In genomic region chr10:83976548-83976947, GRCm38 (mm10) we compare ENCODE assay signal across 21 mouse cellular contexts.
DNase-seq lines count a peak whose midpoint lies in the region; ATAC-seq and TF ChIP-seq lines count a peak whose summit lies in the region.
"Had no signal": no experiment of that assay in that cellular context is flagged by ENCODE, and none has a peak within 500 bp of the region (broad histone marks: within the 10 kb centered on the region; RNA-seq: fewer than 3 reads in every experiment).

No protein-coding gene starts in this region.

- no peak overlapping the region for H3K27ac ChIP-seq in forebrain, embryonic 16.5 days (ENCODE audit: low read length)
- H3K27ac ChIP-seq in forebrain, embryonic 13.5 days, result no peak overlapping the region
- no peak overlapping the region for H3K27ac ChIP-seq in hindbrain, postnatal 0 days
- no peak overlapping the region for H3K27ac ChIP-seq in hindbrain, embryonic 13.5 days
- H3K27ac ChIP-seq: heart, embryonic 13.5 days; layer of hippocampus, adult 2 months; left cerebral cortex, adult 2 months; limb, embryonic 10.5 days; neural tube, embryonic 15.5 days had no signal

- no peak for TF ChIP-seq POLR2A in lung, adult 2 months (IDR thresholded peaks at IDR 0.05; ENCODE audit: borderline replicate concordance, extremely low read depth, low read depth, low read length)

- peak; percentile 42 for DNase-seq in hindbrain, postnatal 0 days (ENCODE audit: low spot score)
- DNase-seq in lung, postnatal 25 days (ENCODE audit: low spot score), result peak; percentile 32
- DNase-seq in lung, adult 2 months, result no peak
- peak; percentile 21 for DNase-seq in lung, postnatal 36 days
- DNase-seq in gastrocnemius, postnatal 4 days (ENCODE audit: low spot score in 2 of 2), result no peak
- DNase-seq: B cell, adult 2 months; cerebellum, adult 8-10 months; gastrocnemius, postnatal 10 days; heart, adult 18-20 months; kidney, adult 8-10 months; kidney, postnatal 14 days; liver, postnatal 0 days; thymus, postnatal 36 days had no signal

- no peak for TF ChIP-seq CTCF in hindbrain, postnatal 0 days (IDR thresholded peaks at IDR 0.05; ENCODE audit: low read depth)
- TF ChIP-seq CTCF in lung, adult 2 months (IDR thresholded peaks at IDR 0.05; ENCODE audit: insufficient read depth, low read length), result no peak

- H3K4me3 ChIP-seq in forebrain, embryonic 16.5 days (replicated peaks; ENCODE audit: low read length), result no peak overlapping the region
- no peak overlapping the region for H3K4me3 ChIP-seq in forebrain, embryonic 13.5 days
- no peak overlapping the region for H3K4me3 ChIP-seq in hindbrain, postnatal 0 days (ENCODE audit: low read length)
- no peak overlapping the region for H3K4me3 ChIP-seq in hindbrain, embryonic 13.5 days
- H3K4me3 ChIP-seq in lung, adult 2 months (replicated peaks; ENCODE audit: extremely low read depth, low read depth, low read length), result no peak overlapping the region
- H3K4me3 ChIP-seq: heart, embryonic 13.5 days; layer of hippocampus, adult 2 months; left cerebral cortex, adult 2 months; limb, embryonic 10.5 days; neural tube, embryonic 15.5 days had no signal

- H3K27me3 ChIP-seq in forebrain, embryonic 16.5 days (replicated peaks; ENCODE audit: control insufficient read depth, insufficient read depth, low read length), result no peaks in the 10 kb centered on the region
- H3K27me3 ChIP-seq in forebrain, embryonic 13.5 days, result no peaks in the 10 kb centered on the region
- H3K27me3 ChIP-seq in hindbrain, postnatal 0 days (ENCODE audit: insufficient read depth, low read length), result no peaks in the 10 kb centered on the region
- no peaks in the 10 kb centered on the region for H3K27me3 ChIP-seq in hindbrain, embryonic 13.5 days
- H3K27me3 ChIP-seq: heart, embryonic 13.5 days; neural tube, embryonic 15.5 days had no signal

- no peaks in the 10 kb centered on the region for H3K36me3 ChIP-seq in forebrain, embryonic 16.5 days (ENCODE audit: control insufficient read depth, insufficient read depth)
- H3K36me3 ChIP-seq in forebrain, embryonic 13.5 days (ENCODE audit: poor library complexity, severe bottlenecking), result no peaks in the 10 kb centered on the region
- no peaks in the 10 kb centered on the region for H3K36me3 ChIP-seq in hindbrain, postnatal 0 days (ENCODE audit: insufficient read depth, low read length)
- H3K36me3 ChIP-seq in hindbrain, embryonic 13.5 days, result no peaks in the 10 kb centered on the region
- H3K36me3 ChIP-seq: heart, embryonic 13.5 days; limb, embryonic 10.5 days; neural tube, embryonic 15.5 days had no signal

- no peak overlapping the region for H3K9ac ChIP-seq in forebrain, embryonic 16.5 days (replicated peaks; ENCODE audit: low read depth, low read length)
- no peak overlapping the region for H3K9ac ChIP-seq in forebrain, embryonic 13.5 days
- no peak overlapping the region for H3K9ac ChIP-seq in hindbrain, postnatal 0 days (replicated peaks; ENCODE audit: low read length)
- H3K9ac ChIP-seq in hindbrain, embryonic 13.5 days, result no peak overlapping the region
- H3K9ac ChIP-seq: heart, embryonic 13.5 days; liver, postnatal 0 days; neural tube, embryonic 15.5 days had no signal

- H3K4me1 ChIP-seq in forebrain, embryonic 16.5 days (replicated peaks; ENCODE audit: control insufficient read depth, insufficient read depth, low read length), result peaks cover 7% of the 10 kb centered on the region
- 0 out of 2 replicates have a peak, but pooled peaks cover 3% of the 10 kb centered on the region for H3K4me1 ChIP-seq in forebrain, embryonic 13.5 days
- no peaks in the 10 kb centered on the region for H3K4me1 ChIP-seq in hindbrain, postnatal 0 days (ENCODE audit: insufficient read depth, low read length)
- H3K4me1 ChIP-seq in hindbrain, embryonic 13.5 days (replicated peaks), result 0 out of 2 replicates have a peak, but pooled peaks cover 2% of the 10 kb centered on the region
- H3K4me1 ChIP-seq in lung, adult 2 months (ENCODE audit: control insufficient read depth, insufficient read depth, low read length), result no peaks in the 10 kb centered on the region
- H3K4me1 ChIP-seq: limb, embryonic 10.5 days had no signal

- 42% methylated on average over 3 of the region's 3 CpGs for WGBS in forebrain, embryonic 16.5 days
- 40% methylated on average over 3 of the region's 3 CpGs for WGBS in forebrain, embryonic 13.5 days
- WGBS in hindbrain, postnatal 0 days, result 28% methylated on average over 3 of the region's 3 CpGs
- WGBS in hindbrain, embryonic 13.5 days, result 34% methylated on average over 3 of the region's 3 CpGs
- 58% methylated on average over 3 of the region's 3 CpGs for WGBS in lung, adult 2 months

- peak; percentile 65; the same call in 1 of the 2 replicates for ATAC-seq in forebrain, embryonic 16.5 days
- ATAC-seq in forebrain, embryonic 13.5 days, result no peak
- no peak for ATAC-seq in hindbrain, postnatal 0 days
- ATAC-seq in hindbrain, embryonic 13.5 days (ENCODE audit: low FRiP score), result no peak
- ATAC-seq: liver, postnatal 0 days had no signal

- no peak overlapping the region for H3K4me2 ChIP-seq in forebrain, embryonic 16.5 days (ENCODE audit: low read length)
- H3K4me2 ChIP-seq in forebrain, embryonic 13.5 days, result no peak overlapping the region
- no peak overlapping the region for H3K4me2 ChIP-seq in hindbrain, postnatal 0 days (ENCODE audit: low read depth, low read length)
- H3K4me2 ChIP-seq in hindbrain, embryonic 13.5 days, result no peak overlapping the region
- H3K4me2 ChIP-seq: heart, embryonic 13.5 days; neural tube, embryonic 15.5 days had no signal

- H3K9me3 ChIP-seq in forebrain, embryonic 16.5 days (ENCODE audit: control insufficient read depth, low read length), result no peaks in the 10 kb centered on the region
- H3K9me3 ChIP-seq in forebrain, embryonic 13.5 days (replicated peaks), result no peaks in the 10 kb centered on the region
- H3K9me3 ChIP-seq in hindbrain, postnatal 0 days (ENCODE audit: low read length), result no peaks in the 10 kb centered on the region
- no peaks in the 10 kb centered on the region for H3K9me3 ChIP-seq in hindbrain, embryonic 13.5 days
- H3K9me3 ChIP-seq: heart, embryonic 13.5 days; limb, embryonic 10.5 days; neural tube, embryonic 15.5 days had no signal

Comparison
In these comparisons a context has a peak if more than half of its experiments do, and no peak if none do; other contexts are left out.
1. DNase-seq: peak in hindbrain, postnatal 0 days (single experiment), lung, postnatal 25 days (single experiment) and lung, postnatal 36 days (single experiment); none in lung, adult 2 months (single experiment) and gastrocnemius, postnatal 4 days (0 of 2).